8 mouse cellular contexts compared by ENCODE assay signal in genomic region chr2:162932706-162933105, GRCm38 (mm10). TPM values are rescaled to one million over a fixed set of nuclear protein-coding genes. Genes with fewer than 3 reads are reported as not detected.
DNase-seq lines count a peak whose midpoint lies in the region; ATAC-seq and TF ChIP-seq lines count a peak whose summit lies in the region.

No protein-coding gene starts in this region.

- H3K4me2 ChIP-seq in heart, embryonic 11.5 days: peak overlapping the region; percentile 89
- peak overlapping the region; percentile 72 for H3K4me2 ChIP-seq in limb, embryonic 11.5 days (ENCODE audit: low read depth, severe bottlenecking)
- peak overlapping the region; percentile 69 for H3K4me2 ChIP-seq in stomach, embryonic 14.5 days (replicated peaks; ENCODE audit: low read depth, low read length)

- no peak overlapping the region for H3K27ac ChIP-seq in heart, embryonic 11.5 days (ENCODE audit: low read depth, low read length)
- H3K27ac ChIP-seq in forebrain, embryonic 10.5 days: no peak overlapping the region
- no peak overlapping the region for H3K27ac ChIP-seq in limb, embryonic 11.5 days (replicated peaks; ENCODE audit: low read depth, low read length)
- H3K27ac ChIP-seq in stomach, embryonic 14.5 days (ENCODE audit: low read length): no peak overlapping the region

- DNase-seq in heart, postnatal 14 days: no peak
- no peak for DNase-seq in G1E (ENCODE audit: low spot score)
- no peak for DNase-seq in forebrain, embryonic 10.5 days (ENCODE audit: extremely low spot score, low spot score)
- peak; percentile 40 for DNase-seq in limb, embryonic 11.5 days (ENCODE audit: low spot score)
- DNase-seq in layer of hippocampus, postnatal 25 days (ENCODE audit: extremely low spot score in 1 of 2, low spot score in 1 of 2): no peak
- no peak for DNase-seq in adrenal gland, postnatal 10 days

- ATAC-seq in heart, embryonic 11.5 days (replicated peaks; ENCODE audit: insufficient number of reproducible peaks, low FRiP score, low TSS enrichment): no peak
- no peak for ATAC-seq in G1E (ENCODE audit: extremely low read depth, insufficient number of reproducible peaks, low FRiP score, poor library complexity, severe bottlenecking)
- ATAC-seq in limb, embryonic 11.5 days (ENCODE audit: insufficient number of reproducible peaks, low FRiP score, low TSS enrichment, low read depth): no peak
- ATAC-seq in stomach, embryonic 14.5 days (ENCODE audit: insufficient number of reproducible peaks, insufficient read depth, low FRiP score, low read depth): no peak

- peaks cover 3% of the 10 kb centered on the region; the same call in 1 of the 2 replicates for H3K4me1 ChIP-seq in heart, embryonic 11.5 days (ENCODE audit: control insufficient read depth, insufficient read depth, low read length)
- H3K4me1 ChIP-seq in G1E (ENCODE audit: insufficient read depth, low read depth, low read length): peaks cover 31% of the 10 kb centered on the region
- H3K4me1 ChIP-seq in forebrain, embryonic 10.5 days: peaks cover 23% of the 10 kb centered on the region
- peaks cover 3% of the 10 kb centered on the region; the same call in 1 of the 2 replicates for H3K4me1 ChIP-seq in limb, embryonic 11.5 days (ENCODE audit: control insufficient read depth, insufficient read depth, low read length)
- peaks cover 4% of the 10 kb centered on the region; the same call in 1 of the 2 replicates for H3K4me1 ChIP-seq in stomach, embryonic 14.5 days (ENCODE audit: control insufficient read depth, insufficient read depth, low read length)

- intact Hi-C loops in heart, postnatal 14 days (cut with DNase I): loop anchor here (5.0 kb wide), 1 partner anchor 485 kb away; no protein-coding TSS in a partner anchor

- H3K4me3 ChIP-seq in heart, embryonic 11.5 days (ENCODE audit: low read depth, low read length): peak overlapping the region; percentile 98
- peak overlapping the region; percentile 96 for H3K4me3 ChIP-seq in G1E (ENCODE audit: low read depth, low read length)
- H3K4me3 ChIP-seq in forebrain, embryonic 10.5 days: peak overlapping the region; percentile 99
- peak overlapping the region; percentile 98 for H3K4me3 ChIP-seq in limb, embryonic 11.5 days (ENCODE audit: low read depth, low read length)
- H3K4me3 ChIP-seq in stomach, embryonic 14.5 days (ENCODE audit: low read depth, low read length): peak overlapping the region; percentile 96

- TF ChIP-seq CTCF in G1E (IDR thresholded peaks at IDR 0.05; ENCODE audit: low read depth, low read length): no peak

- H3K27me3 ChIP-seq in heart, embryonic 11.5 days (ENCODE audit: control insufficient read depth, insufficient read depth, low read length): no peaks in the 10 kb centered on the region
- H3K27me3 ChIP-seq in G1E (ENCODE audit: insufficient read depth, low read length): no peaks in the 10 kb centered on the region
- peaks cover 9% of the 10 kb centered on the region; the same call in 1 of the 2 replicates for H3K27me3 ChIP-seq in forebrain, embryonic 10.5 days (ENCODE audit: poor library complexity, severe bottlenecking)
- no peaks in the 10 kb centered on the region for H3K27me3 ChIP-seq in limb, embryonic 11.5 days (ENCODE audit: control insufficient read depth, insufficient read depth, low read length)
- H3K27me3 ChIP-seq in stomach, embryonic 14.5 days (ENCODE audit: control insufficient read depth, insufficient read depth, low read length): no peaks in the 10 kb centered on the region

- WGBS in heart, embryonic 11.5 days (ENCODE audit: insufficient replicate concordance): 57% methylated on average over 4 of the region's 4 CpGs
- WGBS in forebrain, embryonic 10.5 days: 62% methylated on average over 4 of the region's 4 CpGs
- WGBS in limb, embryonic 11.5 days: 42% methylated on average over 4 of the region's 4 CpGs
- 39% methylated on average over 4 of the region's 4 CpGs for WGBS in stomach, embryonic 14.5 days

- no peaks in the 10 kb centered on the region for H3K9me3 ChIP-seq in heart, embryonic 11.5 days (replicated peaks; ENCODE audit: control insufficient read depth, low read length)
- no peaks in the 10 kb centered on the region for H3K9me3 ChIP-seq in G1E (replicated peaks)
- H3K9me3 ChIP-seq in forebrain, embryonic 10.5 days: no peaks in the 10 kb centered on the region
- H3K9me3 ChIP-seq in limb, embryonic 11.5 days (ENCODE audit: control insufficient read depth, low read length): no peaks in the 10 kb centered on the region
- no peaks in the 10 kb centered on the region for H3K9me3 ChIP-seq in stomach, embryonic 14.5 days (ENCODE audit: control insufficient read depth, low read depth, low read length)

- no peak overlapping the region for H3K9ac ChIP-seq in heart, embryonic 11.5 days (ENCODE audit: low read depth, low read length)
- no peak overlapping the region for H3K9ac ChIP-seq in limb, embryonic 11.5 days (ENCODE audit: low read length)
- H3K9ac ChIP-seq in stomach, embryonic 14.5 days (replicated peaks; ENCODE audit: low read depth, low read length): peak overlapping the region; percentile 100; the same call in 1 of the 2 replicates

- H3K36me3 ChIP-seq in heart, embryonic 11.5 days (ENCODE audit: control insufficient read depth, insufficient read depth, low read length): peaks cover 29% of the 10 kb centered on the region
- peaks cover 48% of the 10 kb centered on the region for H3K36me3 ChIP-seq in G1E (replicated peaks)
- peaks cover 53% of the 10 kb centered on the region for H3K36me3 ChIP-seq in forebrain, embryonic 10.5 days (replicated peaks)
- H3K36me3 ChIP-seq in limb, embryonic 11.5 days (ENCODE audit: control insufficient read depth, insufficient read depth, low read length): peaks cover 17% of the 10 kb centered on the region
- peaks cover 43% of the 10 kb centered on the region for H3K36me3 ChIP-seq in stomach, embryonic 14.5 days (ENCODE audit: control insufficient read depth, insufficient read depth, low read length)

RNA-seq across cellular contexts. Expression of gene Srsf6, which starts 1.4 kb away (rescaled TPM):
- polyA plus RNA-seq in heart, embryonic 11.5 days (2014; fragmentation: Nextera tagmentation; extraction: Ambion mirVana): 155 and 164 TPM in 2 replicates
- total RNA-seq in heart, postnatal 14 days (2021): 10 to 100 TPM; 88.4 to 91.7 TPM
- total RNA-seq in G1E (2014; fragmentation: Nextera tagmentation) (200 and 211 TPM in 2 replicates), G1E (2017) (210 and 218 TPM in 2 replicates)
- 92.6 and 126 TPM in 2 replicates for polyA plus RNA-seq in G1E (2012)
- 291 and 302 TPM in 2 replicates for polyA plus RNA-seq in forebrain, embryonic 10.5 days (2016; fragmentation: Nextera tagmentation; extraction: Ambion mirVana)
- polyA plus RNA-seq in limb, embryonic 11.5 days (2014; fragmentation: Nextera tagmentation; extraction: Ambion mirVana): 322 and 333 TPM in 2 replicates
- polyA plus RNA-seq in stomach, embryonic 14.5 days (2014; fragmentation: Nextera tagmentation; extraction: Ambion mirVana): 193 and 202 TPM in 2 replicates
- total RNA-seq in layer of hippocampus, postnatal 25 days (2021): 100 to 1,000 TPM in 1 of 2 experiments, 10 to 100 TPM in 1; 95.3 to 111 TPM
- 100 to 1,000 TPM; 149 to 168 TPM for total RNA-seq in adrenal gland, postnatal 10 days (2021)

RNA-seq across cellular contexts. Expression of gene L3mbtl1, which starts 10.6 kb away (rescaled TPM):
- not detected in 2 replicates for polyA plus RNA-seq in heart, embryonic 11.5 days (2014; fragmentation: Nextera tagmentation; extraction: Ambion mirVana)
- total RNA-seq in heart, postnatal 14 days (2021): under 1 TPM in 1 of 2 experiments, not detected in 1; 0.05 TPM
- total RNA-seq in G1E (2014; fragmentation: Nextera tagmentation): not detected in 2 replicates
- 0.23 TPM in 1 of 2 replicates, not detected in the other for total RNA-seq in G1E (2017)
- not detected in 2 replicates for polyA plus RNA-seq in G1E (2012)
- polyA plus RNA-seq in forebrain, embryonic 10.5 days (2016; fragmentation: Nextera tagmentation; extraction: Ambion mirVana): 0.11 and 0.33 TPM in 2 replicates
- polyA plus RNA-seq in limb, embryonic 11.5 days (2014; fragmentation: Nextera tagmentation; extraction: Ambion mirVana): 0.04 and 0.17 TPM in 2 replicates
- 0.30 and 0.36 TPM in 2 replicates for polyA plus RNA-seq in stomach, embryonic 14.5 days (2014; fragmentation: Nextera tagmentation; extraction: Ambion mirVana)
- total RNA-seq in layer of hippocampus, postnatal 25 days (2021): 10 to 100 TPM; 10.3 to 15.7 TPM
- under 1 TPM; 0.33 to 0.63 TPM for total RNA-seq in adrenal gland, postnatal 10 days (2021)

RNA-seq across cellular contexts. Expression of gene Sgk2, which starts 54.4 kb away (rescaled TPM):
- polyA plus RNA-seq in heart, embryonic 11.5 days (2014; fragmentation: Nextera tagmentation; extraction: Ambion mirVana): not detected in 2 replicates
- total RNA-seq in heart, postnatal 14 days (2021): under 1 TPM in 1 of 2 experiments, not detected in 1; 0.12 TPM
- total RNA-seq in G1E (2014; fragmentation: Nextera tagmentation) (not detected in 2 replicates), G1E (2017) (0.41 TPM in 1 of 2 replicates, not detected in the other)
- polyA plus RNA-seq in G1E (2012): not detected in 2 replicates
- polyA plus RNA-seq in forebrain, embryonic 10.5 days (2016; fragmentation: Nextera tagmentation; extraction: Ambion mirVana): not detected in 2 replicates
- not detected in 2 replicates for polyA plus RNA-seq in limb, embryonic 11.5 days (2014; fragmentation: Nextera tagmentation; extraction: Ambion mirVana)
- 0.08 TPM in 1 of 2 replicates, not detected in the other for polyA plus RNA-seq in stomach, embryonic 14.5 days (2014; fragmentation: Nextera tagmentation; extraction: Ambion mirVana)
- total RNA-seq in layer of hippocampus, postnatal 25 days (2021): 1 to 10 TPM; 1.8 to 3.0 TPM
- 1 to 10 TPM; 2.1 to 3.1 TPM for total RNA-seq in adrenal gland, postnatal 10 days (2021)
